In the genomic region with DNA sequence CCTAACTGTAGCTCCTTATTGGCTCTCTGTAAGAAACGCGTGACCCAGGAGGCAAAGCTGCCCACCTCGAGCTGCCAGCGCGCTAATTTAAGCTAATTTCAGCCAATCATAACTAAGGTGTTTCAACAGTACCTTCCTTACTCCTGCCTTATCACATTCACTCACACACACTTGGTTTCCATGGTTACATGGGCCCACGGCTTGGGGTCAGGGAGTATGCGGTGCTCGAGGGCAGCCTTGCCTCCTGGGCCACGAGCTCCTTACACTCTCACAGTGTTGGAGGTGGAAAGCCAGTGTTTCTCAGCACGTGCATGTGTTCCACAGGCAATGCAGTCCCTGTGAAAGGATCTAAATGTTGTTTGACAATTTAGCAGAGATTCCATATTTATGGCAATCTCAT, we compare ENCODE assay signal across 19 mouse cellular contexts.
"Had no signal": no experiment of that assay in that cellular context is flagged by ENCODE, and none has a peak within 500 bp of the region (broad histone marks: within the 10 kb centered on the region; RNA-seq: fewer than 3 reads in every experiment).

No protein-coding gene starts in this region.

- ATAC-seq: liver, embryonic 12.5 days had no signal

- DNase-seq: kidney, adult 18-20 months; kidney, adult 9 months; kidney, postnatal 14 days; kidney, postnatal 4 days; liver; lung, adult 18-20 months; lung, postnatal 10 days; lung, postnatal 36 days; right cerebral cortex, postnatal 25 days; spleen, adult 18-20 months; thymus, postnatal 25 days had no signal

- H3K27me3 ChIP-seq: limb, embryonic 13.5 days; liver, embryonic 12.5 days; liver, embryonic 15.5 days; lung, embryonic 15.5 days; megakaryocyte, embryonic 14.5 days; midbrain, embryonic 12.5 days; stomach, embryonic 15.5 days had no signal

- H3K27ac ChIP-seq: limb, embryonic 10.5 days; limb, embryonic 13.5 days; liver, embryonic 12.5 days; liver, embryonic 15.5 days; lung, embryonic 15.5 days; midbrain, embryonic 12.5 days; stomach, embryonic 15.5 days had no signal

- H3K4me2 ChIP-seq: limb, embryonic 13.5 days; liver, embryonic 12.5 days; liver, embryonic 15.5 days; lung, embryonic 15.5 days; midbrain, embryonic 12.5 days; stomach, embryonic 15.5 days had no signal

- H3K4me3 ChIP-seq: limb, embryonic 10.5 days; limb, embryonic 13.5 days; liver, embryonic 12.5 days; liver, embryonic 15.5 days; lung, embryonic 15.5 days; megakaryocyte, embryonic 14.5 days; midbrain, embryonic 12.5 days; stomach, embryonic 15.5 days had no signal

- H3K4me1 ChIP-seq: limb, embryonic 13.5 days; liver, embryonic 12.5 days; liver, embryonic 15.5 days; lung, embryonic 15.5 days; megakaryocyte, embryonic 14.5 days; midbrain, embryonic 12.5 days; stomach, embryonic 15.5 days had no signal

- H3K9ac ChIP-seq: limb, embryonic 13.5 days; liver, embryonic 12.5 days; liver, embryonic 15.5 days; lung, embryonic 15.5 days; midbrain, embryonic 12.5 days; stomach, embryonic 15.5 days had no signal

- H3K9me3 ChIP-seq: limb, embryonic 10.5 days; limb, embryonic 13.5 days; liver, embryonic 12.5 days; liver, embryonic 15.5 days; lung, embryonic 15.5 days; midbrain, embryonic 12.5 days; stomach, embryonic 15.5 days had no signal

- H3K36me3 ChIP-seq: liver, embryonic 12.5 days; liver, embryonic 15.5 days had no signal
